Mouse (Mus musculus) kidney, adult 11 months (tissue): ENCODE data around the gene Hnf1b.

Source experiments
- DNase-seq: peaks from one replicate; pipeline ENCODE4 v3.0.0; 2022

The Hnf1b gene

GRCm38 (mm10) chr11:83897569-83897968 lies 47.7 kb downstream of the Hnf1b start:
- DNase-seq, result no peak

GRCm38 (mm10) chr11:83902812-83903211 lies 52.9 kb downstream of the Hnf1b start:
- DNase-seq, result no peak

GRCm38 (mm10) chr11:83905756-83906155 lies 55.9 kb downstream of the Hnf1b start:
- no peak for DNase-seq

- no peak for DNase-seq
These were observed 58.5 kb downstream of the Hnf1b start for GRCm38 (mm10) chr11:83908376-83908775.

- DNase-seq, result peak; percentile 8
These were observed 64.0 kb downstream of the Hnf1b start for GRCm38 (mm10) chr11:83913824-83914311.

- no peak for DNase-seq
These were observed 64.6 kb downstream of the Hnf1b start for GRCm38 (mm10) chr11:83914501-83914900.

- no peak for DNase-seq
These were observed 72.7 kb downstream of the Hnf1b start for GRCm38 (mm10) chr11:83922600-83922999.

- no peak for DNase-seq
These were observed 77.2 kb downstream of the Hnf1b start for GRCm38 (mm10) chr11:83927097-83927496.

- no peak for DNase-seq
These were observed 82.7 kb downstream of the Hnf1b start for GRCm38 (mm10) chr11:83932506-83933106.

GRCm38 (mm10) chr11:83933376-83933775 lies 83.5 kb downstream of the Hnf1b start:
- no peak for DNase-seq

GRCm38 (mm10) chr11:83935986-83936665 lies 86.3 kb downstream of the Hnf1b start:
- peak; percentile 85 for DNase-seq

GRCm38 (mm10) chr11:83938556-83938955 lies 88.7 kb downstream of the Hnf1b start:
- DNase-seq, result no peak

- peak; percentile 86 for DNase-seq
These were observed 92.3 kb downstream of the Hnf1b start, which contains the start of gene Ddx52 for GRCm38 (mm10) chr11:83941950-83942840. Ddx52 (plus strand) TSS chr11:83942062.
